Mouse (Mus musculus): ENCODE measurements around the gene Ptms. TPM values are rescaled to one million over a fixed set of nuclear protein-coding genes. Genes with fewer than 3 reads are reported as not detected.

Gene Ptms
- 341 and 346 TPM in 2 replicates for polyA plus RNA-seq (2015; fragmentation: Nextera tagmentation; extraction: Ambion mirVana)

- Histone ChIP-seq H3K9ac (ENCODE audit: low read length) (peak within 1 kb of the TSS; percentile 95), H3K9me3 (ENCODE audit: control insufficient read depth, low read length) (no peaks in the 10 kb centered on the region), H3K4me1 (replicated peaks; ENCODE audit: control insufficient read depth, insufficient read depth, low read length) (peaks cover 42% of the 10 kb centered on the region), H3K36me3 (ENCODE audit: control insufficient read depth, insufficient read depth, low read length) (peaks cover 3% of the 10 kb centered on the region), H3K27me3 (ENCODE audit: control insufficient read depth, insufficient read depth, low read depth, low read length) (no peaks in the 10 kb centered on the region), H3K4me3 (ENCODE audit: low read length) (peak within 1 kb of the TSS; percentile 39), H3K4me2 (ENCODE audit: low read depth, low read length) (peak within 1 kb of the TSS; percentile 72), H3K27ac (ENCODE audit: low read length) (peak within 1 kb of the TSS; percentile 100)
- WGBS, result 2% methylated on average over 12 of the region's 13 CpGs
- peak; percentile 83 for ATAC-seq (ENCODE audit: low read depth)
These were observed at the start of gene Ptms for GRCm38 (mm10) chr6:124919695-124920317. Gene Ptms (minus strand): TSS chr6:124920103.

GRCm38 (mm10) chr6:124967766-124968165 lies 47.9 kb upstream of the Ptms start:
- no peak overlapping the region for H3K4me2 ChIP-seq (ENCODE audit: low read depth, low read length)
- ATAC-seq (ENCODE audit: low read depth), result no peak
- no peaks in the 10 kb centered on the region for H3K27me3 ChIP-seq (ENCODE audit: control insufficient read depth, insufficient read depth, low read depth, low read length)
- peaks cover 11% of the 10 kb centered on the region for H3K4me1 ChIP-seq (replicated peaks; ENCODE audit: control insufficient read depth, insufficient read depth, low read length)
- H3K36me3 ChIP-seq (ENCODE audit: control insufficient read depth, insufficient read depth, low read length), result no peaks in the 10 kb centered on the region
- H3K4me3 ChIP-seq (ENCODE audit: low read length), result no peak overlapping the region
- H3K9me3 ChIP-seq (ENCODE audit: control insufficient read depth, low read length), result no peaks in the 10 kb centered on the region
- H3K27ac ChIP-seq (ENCODE audit: low read length), result no peak overlapping the region
- no peak overlapping the region for H3K9ac ChIP-seq (ENCODE audit: low read length)
- WGBS, result 69% methylated on average over 4 of the region's 4 CpGs

GRCm38 (mm10) chr6:124966466-124967118 lies 46.7 kb upstream of the Ptms start:
- ATAC-seq (ENCODE audit: low read depth), result no peak
- Histone ChIP-seq H3K4me1 (replicated peaks; ENCODE audit: control insufficient read depth, insufficient read depth, low read length) (peaks cover 11% of the 10 kb centered on the region), H3K27ac (ENCODE audit: low read length) (no peak overlapping the region), H3K9ac (ENCODE audit: low read length) (peak overlapping the region; percentile 89), H3K9me3 (ENCODE audit: control insufficient read depth, low read length) (no peaks in the 10 kb centered on the region), H3K4me2 (ENCODE audit: low read depth, low read length) (peak overlapping the region; percentile 63), H3K4me3 (ENCODE audit: low read length) (peak overlapping the region; percentile 80), H3K36me3 (ENCODE audit: control insufficient read depth, insufficient read depth, low read length) (peaks cover under 1% of the 10 kb centered on the region; the same call in 1 of the 2 replicates), H3K27me3 (ENCODE audit: control insufficient read depth, insufficient read depth, low read depth, low read length) (no peaks in the 10 kb centered on the region)
- WGBS, result 89% methylated on average over 7 of the region's 7 CpGs

GRCm38 (mm10) chr6:124965747-124966146 lies 45.8 kb upstream of the Ptms start:
- H3K4me3 ChIP-seq (ENCODE audit: low read length), result peak overlapping the region; percentile 80
- ATAC-seq (ENCODE audit: low read depth), result no peak
- H3K4me1 ChIP-seq (replicated peaks; ENCODE audit: control insufficient read depth, insufficient read depth, low read length), result peaks cover 11% of the 10 kb centered on the region
- peak overlapping the region; percentile 63 for H3K4me2 ChIP-seq (ENCODE audit: low read depth, low read length)
- no peaks in the 10 kb centered on the region for H3K27me3 ChIP-seq (ENCODE audit: control insufficient read depth, insufficient read depth, low read depth, low read length)
- WGBS, result 9% methylated on average over 15 of the region's 15 CpGs
- no peaks in the 10 kb centered on the region for H3K9me3 ChIP-seq (ENCODE audit: control insufficient read depth, low read length)
- H3K36me3 ChIP-seq (ENCODE audit: control insufficient read depth, insufficient read depth, low read length), result peaks cover 5% of the 10 kb centered on the region; the same call in 1 of the 2 replicates
- peak overlapping the region; percentile 89 for H3K9ac ChIP-seq (ENCODE audit: low read length)
- peak overlapping the region; percentile 88 for H3K27ac ChIP-seq (ENCODE audit: low read length)

- Histone ChIP-seq H3K27me3 (ENCODE audit: control insufficient read depth, insufficient read depth, low read depth, low read length) (no peaks in the 10 kb centered on the region), H3K9ac (ENCODE audit: low read length) (peak within 1 kb of the TSS; percentile 89), H3K9me3 (ENCODE audit: control insufficient read depth, low read length) (no peaks in the 10 kb centered on the region), H3K4me2 (ENCODE audit: low read depth, low read length) (peak within 1 kb of the TSS; percentile 96), H3K36me3 (ENCODE audit: control insufficient read depth, insufficient read depth, low read length) (peaks cover 7% of the 10 kb centered on the region; the same call in 1 of the 2 replicates), H3K27ac (ENCODE audit: low read length) (peak within 1 kb of the TSS; percentile 88), H3K4me1 (replicated peaks; ENCODE audit: control insufficient read depth, insufficient read depth, low read length) (peaks cover 11% of the 10 kb centered on the region), H3K4me3 (ENCODE audit: low read length) (peak within 1 kb of the TSS; percentile 80)
- under 1% methylated on average over 68 of the region's 68 CpGs for WGBS
- peak; percentile 96 for ATAC-seq (ENCODE audit: low read depth)
These were observed 45.3 kb upstream of the Ptms start, which contains the start of gene Cops7a for GRCm38 (mm10) chr6:124965088-124965719. Gene Cops7a (minus strand): TSS chr6:124965538.

- Histone ChIP-seq H3K27ac (ENCODE audit: low read length) (peak overlapping the region; percentile 16; the same call in 1 of the 2 replicates), H3K4me3 (ENCODE audit: low read length) (peak overlapping the region; percentile 80), H3K4me1 (replicated peaks; ENCODE audit: control insufficient read depth, insufficient read depth, low read length) (peaks cover 11% of the 10 kb centered on the region), H3K9ac (ENCODE audit: low read length) (peak overlapping the region; percentile 89), H3K27me3 (ENCODE audit: control insufficient read depth, insufficient read depth, low read depth, low read length) (no peaks in the 10 kb centered on the region), H3K4me2 (ENCODE audit: low read depth, low read length) (peak overlapping the region; percentile 96), H3K36me3 (ENCODE audit: control insufficient read depth, insufficient read depth, low read length) (peaks cover 12% of the 10 kb centered on the region; the same call in 1 of the 2 replicates), H3K9me3 (ENCODE audit: control insufficient read depth, low read length) (no peaks in the 10 kb centered on the region)
- WGBS, result 24% methylated on average over 16 of the region's 16 CpGs
- peak; percentile 10; the same call in 1 of the 2 replicates for ATAC-seq (ENCODE audit: low read depth)
These were observed 44.7 kb upstream of the Ptms start for GRCm38 (mm10) chr6:124964638-124965037.

GRCm38 (mm10) chr6:124961021-124961420 lies 41.1 kb upstream of the Ptms start:
- H3K4me3 ChIP-seq (ENCODE audit: low read length), result no peak overlapping the region
- no peak overlapping the region for H3K9ac ChIP-seq (ENCODE audit: low read length)
- H3K4me1 ChIP-seq (replicated peaks; ENCODE audit: control insufficient read depth, insufficient read depth, low read length), result peaks cover 9% of the 10 kb centered on the region
- ATAC-seq (ENCODE audit: low read depth), result no peak
- 90% methylated on average over 12 of the region's 12 CpGs for WGBS
- H3K9me3 ChIP-seq (ENCODE audit: control insufficient read depth, low read length), result no peaks in the 10 kb centered on the region
- no peak overlapping the region for H3K4me2 ChIP-seq (ENCODE audit: low read depth, low read length)
- H3K27ac ChIP-seq (ENCODE audit: low read length), result no peak overlapping the region
- peaks cover 24% of the 10 kb centered on the region for H3K36me3 ChIP-seq (ENCODE audit: control insufficient read depth, insufficient read depth, low read length)
- no peaks in the 10 kb centered on the region for H3K27me3 ChIP-seq (ENCODE audit: control insufficient read depth, insufficient read depth, low read depth, low read length)

GRCm38 (mm10) chr6:124959960-124960359 lies 40.1 kb upstream of the Ptms start:
- H3K27me3 ChIP-seq (ENCODE audit: control insufficient read depth, insufficient read depth, low read depth, low read length), result no peaks in the 10 kb centered on the region
- no peaks in the 10 kb centered on the region for H3K9me3 ChIP-seq (ENCODE audit: control insufficient read depth, low read length)
- WGBS, result 89% methylated on average over 13 of the region's 13 CpGs
- peaks cover 26% of the 10 kb centered on the region for H3K36me3 ChIP-seq (ENCODE audit: control insufficient read depth, insufficient read depth, low read length)
- H3K27ac ChIP-seq (ENCODE audit: low read length), result no peak overlapping the region
- no peak overlapping the region for H3K4me3 ChIP-seq (ENCODE audit: low read length)
- no peak overlapping the region for H3K4me2 ChIP-seq (ENCODE audit: low read depth, low read length)
- H3K9ac ChIP-seq (ENCODE audit: low read length), result no peak overlapping the region
- peaks cover 8% of the 10 kb centered on the region for H3K4me1 ChIP-seq (replicated peaks; ENCODE audit: control insufficient read depth, insufficient read depth, low read length)
- no peak for ATAC-seq (ENCODE audit: low read depth)

- no peak for ATAC-seq (ENCODE audit: low read depth)
- no peak overlapping the region for H3K4me3 ChIP-seq (ENCODE audit: low read length)
- no peak overlapping the region for H3K4me2 ChIP-seq (ENCODE audit: low read depth, low read length)
- WGBS, result 72% methylated on average over 2 of the region's 3 CpGs
- no peaks in the 10 kb centered on the region for H3K27me3 ChIP-seq (ENCODE audit: control insufficient read depth, insufficient read depth, low read depth, low read length)
- H3K9me3 ChIP-seq (ENCODE audit: control insufficient read depth, low read length), result no peaks in the 10 kb centered on the region
- H3K9ac ChIP-seq (ENCODE audit: low read length), result no peak overlapping the region
- H3K4me1 ChIP-seq (replicated peaks; ENCODE audit: control insufficient read depth, insufficient read depth, low read length), result no peaks in the 10 kb centered on the region
- no peak overlapping the region for H3K27ac ChIP-seq (ENCODE audit: low read length)
- H3K36me3 ChIP-seq (ENCODE audit: control insufficient read depth, insufficient read depth, low read length), result peaks cover 26% of the 10 kb centered on the region
These were observed 38.2 kb upstream of the Ptms start for GRCm38 (mm10) chr6:124958127-124958526.
